Mouse (Mus musculus): ENCODE measurements around the gene Astl. TPM values are rescaled to one million over a fixed set of nuclear protein-coding genes. Genes with fewer than 3 reads are reported as not detected.

Gene Astl
- polyA plus RNA-seq (2014; fragmentation: Illumina TruSeq; extraction: RNeasy Lipid Tissue Mini Kit (QIAGEN cat#74804)): 0.88 TPM

DNA sequence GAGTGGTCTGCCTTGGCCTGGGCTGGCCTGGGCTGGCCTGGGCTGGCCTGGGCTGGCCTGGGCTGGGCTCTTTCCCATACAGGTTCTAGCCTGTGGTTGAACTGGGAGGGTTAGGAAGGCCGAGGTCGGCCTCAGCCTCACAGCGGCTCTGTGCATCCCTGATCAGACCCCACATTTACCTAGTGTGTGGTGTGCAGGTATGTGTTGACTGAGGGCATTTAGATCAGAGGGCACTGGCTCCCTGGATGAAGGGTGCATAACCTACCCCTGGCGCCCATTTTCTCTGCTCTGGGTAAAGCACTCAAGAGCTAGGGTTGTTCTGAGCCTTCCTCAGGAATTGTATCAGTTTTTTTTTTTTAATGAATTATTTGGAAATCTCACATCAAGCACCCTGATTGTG is at the start of gene Astl:
Astl (plus strand) TSS at position 224 of the 400 bp plus-strand sequence.

DNA sequence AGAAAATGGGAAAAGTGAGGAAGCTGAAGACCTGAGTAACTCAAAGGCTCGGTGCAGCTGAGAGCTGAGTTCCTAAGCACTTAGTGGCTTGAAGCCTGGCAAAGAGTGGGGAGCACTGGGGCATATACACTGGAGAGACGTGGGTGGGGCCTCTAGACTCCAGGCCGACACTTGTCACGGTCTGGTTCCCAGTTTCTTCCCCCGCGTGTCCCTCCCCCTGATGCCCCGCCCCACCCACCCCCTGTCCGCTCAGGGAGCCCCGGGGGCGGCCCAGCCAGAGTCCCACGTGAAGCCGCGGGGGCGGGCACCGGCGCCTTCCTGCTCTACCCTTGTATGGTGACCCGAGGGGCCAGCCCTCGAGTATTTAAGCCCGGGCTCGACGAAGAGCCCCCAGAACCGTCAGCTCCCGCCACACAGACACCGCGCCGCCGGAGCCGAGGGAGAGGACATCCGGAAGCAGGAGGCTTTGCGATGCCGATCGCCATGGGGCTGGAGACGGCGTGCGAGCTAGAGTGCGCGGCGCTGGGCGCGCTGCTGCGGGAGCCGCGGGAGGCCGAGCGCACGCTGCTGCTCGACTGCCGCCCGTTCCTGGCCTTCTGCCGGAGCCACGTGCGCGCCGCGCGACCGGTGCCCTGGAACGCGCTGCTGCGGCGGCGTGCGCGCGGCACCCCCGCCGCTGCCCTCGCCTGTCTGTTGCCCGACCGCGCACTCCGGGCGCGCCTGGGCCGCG is 2.5 kb upstream of the Astl start, which contains the start of gene Dusp2:
Dusp2 (plus strand) TSS at position 393 of the 730 bp plus-strand sequence.

DNA sequence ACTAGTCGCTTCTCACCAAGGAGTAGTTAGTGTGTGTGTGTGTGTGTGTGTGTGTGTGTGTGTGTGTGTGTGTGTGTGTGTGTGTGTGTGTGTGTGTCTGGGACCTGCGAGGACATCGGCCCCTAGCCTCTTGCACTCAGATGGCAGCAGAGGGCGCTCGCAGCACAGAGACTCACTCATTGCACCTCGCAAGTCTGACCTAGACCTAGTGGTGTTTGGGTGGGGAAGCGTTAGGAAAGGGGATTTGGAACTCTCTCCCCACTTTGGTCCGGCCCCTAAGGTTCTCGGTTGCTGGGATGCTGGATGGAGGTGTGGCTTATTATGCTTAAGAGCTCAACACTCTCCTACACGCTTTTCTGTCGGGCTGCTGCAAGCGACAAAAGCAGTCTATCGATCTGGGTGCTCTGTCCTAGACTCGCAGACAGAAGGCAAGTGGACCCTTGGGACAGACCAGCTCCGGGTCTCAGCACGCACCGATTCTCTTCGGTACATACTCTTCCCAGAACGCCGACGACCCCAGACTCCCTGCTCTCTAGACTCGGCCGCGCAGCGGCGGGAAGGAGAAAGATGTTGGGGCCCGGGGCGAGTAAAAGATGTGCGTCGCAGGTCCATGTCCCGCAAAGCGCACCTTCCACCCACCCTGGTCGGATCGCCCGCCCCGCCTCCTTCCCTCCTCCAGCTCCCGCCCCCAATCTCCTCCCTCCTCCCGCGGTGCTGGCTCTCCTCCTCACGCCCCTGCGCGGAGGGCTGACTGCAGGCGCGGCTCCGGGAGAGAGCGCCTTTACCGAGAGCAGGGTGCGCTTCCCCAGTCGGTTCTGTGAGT is 24.2 kb downstream of the Astl start, which contains the start of gene Adra2b:
Adra2b (plus strand) TSS at position 750 of the 823 bp plus-strand sequence.

Other genes starting within 250 kb of the Astl start
- 32.9 TPM for gene Ncaph, start 204.7 kb upstream of the Astl start, polyA plus RNA-seq (2014; fragmentation: Illumina TruSeq; extraction: RNeasy Lipid Tissue Mini Kit (QIAGEN cat#74804))
- 2.9 TPM for gene Itpripl1, start 195.2 kb upstream of the Astl start, polyA plus RNA-seq (2014; fragmentation: Illumina TruSeq; extraction: RNeasy Lipid Tissue Mini Kit (QIAGEN cat#74804))
- 1.1 TPM for gene 1810024B03Rik, start 130.4 kb upstream of the Astl start, polyA plus RNA-seq (2014; fragmentation: Illumina TruSeq; extraction: RNeasy Lipid Tissue Mini Kit (QIAGEN cat#74804))
- 36.3 TPM for gene Snrnp200, start 130.3 kb upstream of the Astl start, polyA plus RNA-seq (2014; fragmentation: Illumina TruSeq; extraction: RNeasy Lipid Tissue Mini Kit (QIAGEN cat#74804))
- gene Ciao1, start 90.8 kb upstream of the Astl start, polyA plus RNA-seq (2014; fragmentation: Illumina TruSeq; extraction: RNeasy Lipid Tissue Mini Kit (QIAGEN cat#74804)): 33.0 TPM
- 58.5 TPM for gene Tmem127, start 90.7 kb upstream of the Astl start, polyA plus RNA-seq (2014; fragmentation: Illumina TruSeq; extraction: RNeasy Lipid Tissue Mini Kit (QIAGEN cat#74804))
- gene Stard7, start 68.4 kb upstream of the Astl start, polyA plus RNA-seq (2014; fragmentation: Illumina TruSeq; extraction: RNeasy Lipid Tissue Mini Kit (QIAGEN cat#74804)): 138 TPM
- gene Dusp2, start 2.5 kb upstream of the Astl start, polyA plus RNA-seq (2014; fragmentation: Illumina TruSeq; extraction: RNeasy Lipid Tissue Mini Kit (QIAGEN cat#74804)): not detected
- not detected for gene Adra2b, start 24.6 kb downstream of the Astl start, polyA plus RNA-seq (2014; fragmentation: Illumina TruSeq; extraction: RNeasy Lipid Tissue Mini Kit (QIAGEN cat#74804))
- gene Gpat2, start 86.6 kb downstream of the Astl start, polyA plus RNA-seq (2014; fragmentation: Illumina TruSeq; extraction: RNeasy Lipid Tissue Mini Kit (QIAGEN cat#74804)): not detected
- 5.8 TPM for gene Fahd2a, start 105.9 kb downstream of the Astl start, polyA plus RNA-seq (2014; fragmentation: Illumina TruSeq; extraction: RNeasy Lipid Tissue Mini Kit (QIAGEN cat#74804))
- gene Kcnip3, start 183.5 kb downstream of the Astl start, polyA plus RNA-seq (2014; fragmentation: Illumina TruSeq; extraction: RNeasy Lipid Tissue Mini Kit (QIAGEN cat#74804)): 8.0 TPM
- gene Prom2, start 202.8 kb downstream of the Astl start, polyA plus RNA-seq (2014; fragmentation: Illumina TruSeq; extraction: RNeasy Lipid Tissue Mini Kit (QIAGEN cat#74804)): 0.14 TPM
- 6.9 TPM for gene Zfp661, start 248.5 kb downstream of the Astl start, polyA plus RNA-seq (2014; fragmentation: Illumina TruSeq; extraction: RNeasy Lipid Tissue Mini Kit (QIAGEN cat#74804))
- gene Mrps5, start 248.6 kb downstream of the Astl start, polyA plus RNA-seq (2014; fragmentation: Illumina TruSeq; extraction: RNeasy Lipid Tissue Mini Kit (QIAGEN cat#74804)): 17.5 TPM